Mouse (Mus musculus) MN1 (cell line): ENCODE measurements around the gene Nr1h4.

Source experiments
- DNase-seq: peaks from one replicate; pipeline ENCODE4 v3.0.0-alpha.2; 2016; ENCODE audit warnings: low spot score

The Nr1h4 gene

GRCm38 (mm10) chr10:89432743-89433142 is 100.6 kb downstream of the Nr1h4 start:
- DNase-seq: no peak

- DNase-seq: no peak
Measured at GRCm38 (mm10) chr10:89430751-89431150, 102.6 kb downstream of the Nr1h4 start.

GRCm38 (mm10) chr10:89424800-89425393 is 108.5 kb downstream of the Nr1h4 start:
- no peak for DNase-seq

- no peak for DNase-seq
Measured at GRCm38 (mm10) chr10:89424217-89424616, 109.2 kb downstream of the Nr1h4 start.

GRCm38 (mm10) chr10:89423164-89423778 is 110.1 kb downstream of the Nr1h4 start:
- no peak for DNase-seq

- no peak for DNase-seq
Measured at GRCm38 (mm10) chr10:89422504-89423158, 110.8 kb downstream of the Nr1h4 start.

GRCm38 (mm10) chr10:89417966-89418365 is 115.4 kb downstream of the Nr1h4 start:
- DNase-seq: no peak

GRCm38 (mm10) chr10:89415478-89415877 is 117.9 kb downstream of the Nr1h4 start:
- no peak for DNase-seq

- no peak for DNase-seq
Measured at GRCm38 (mm10) chr10:89407551-89407950, 125.8 kb downstream of the Nr1h4 start.

GRCm38 (mm10) chr10:89406733-89407484 is 126.5 kb downstream of the Nr1h4 start:
- no peak for DNase-seq

GRCm38 (mm10) chr10:89404936-89405335 is 128.4 kb downstream of the Nr1h4 start:
- no peak for DNase-seq
